Mouse (Mus musculus) brain, embryonic 14.5 days (tissue): ENCODE results near the gene Slc9a8.
A peak's percentile ranks its signal among the peaks of the same experiment; 100 is the strongest.

ENCODE experiments used
- CTCF ChIP-seq: fragments of 200-500 bp; IDR thresholded peaks from 2 replicates; pipeline ENCODE4 v1.5.1; 2012; ENCODE audit warnings: inconsistent platforms, mild to moderate bottlenecking, moderate library complexity, borderline replicate concordance; ENCODE audit not compliant: insufficient read depth, insufficient read length; ENCODE audit errors: extremely low read depth
- POLR2A ChIP-seq: fragments of 200-500 bp; IDR thresholded peaks from 2 replicates; pipeline ENCODE4 v1.6.1; 2012; ENCODE audit warnings: mild to moderate bottlenecking, inconsistent platforms, borderline replicate concordance; ENCODE audit not compliant: poor library complexity, insufficient read depth, insufficient read length, severe bottlenecking; ENCODE audit errors: extremely low read depth

DNA sequence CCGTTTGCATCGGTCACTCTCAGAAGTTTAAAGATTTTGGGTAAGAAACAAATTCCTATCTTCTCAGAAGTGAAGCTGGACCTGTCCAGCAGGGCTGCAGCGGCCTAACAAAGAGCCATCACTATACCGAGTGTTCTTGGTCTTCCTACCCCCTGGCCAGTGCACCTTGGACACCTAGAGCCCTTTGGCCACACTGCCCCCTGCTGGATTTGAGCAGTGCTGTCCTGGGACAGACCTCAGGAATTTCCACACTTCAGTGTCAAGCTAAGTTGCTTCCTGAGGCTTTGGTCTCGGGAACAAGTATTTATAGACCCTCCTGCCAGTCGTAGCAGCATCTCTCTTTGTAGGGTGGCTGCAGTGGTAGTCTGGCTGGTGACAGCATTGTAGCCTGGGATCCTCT is 41.4 kb downstream of the Slc9a8 start:
- TF ChIP-seq POLR2A (no peak), CTCF (peak; percentile 82)
